Mouse (Mus musculus) lung, postnatal 14 days (tissue): ENCODE results near the gene Pomgnt2.

Experiments
- DNase-seq: peaks from one replicate; pipeline ENCODE4 v3.0.0; 2021

The Pomgnt2 gene

GRCm38 (mm10) chr9:122012816-122013215 lies 15.9 kb upstream of the Pomgnt2 start:
- DNase-seq: no peak

DNA sequence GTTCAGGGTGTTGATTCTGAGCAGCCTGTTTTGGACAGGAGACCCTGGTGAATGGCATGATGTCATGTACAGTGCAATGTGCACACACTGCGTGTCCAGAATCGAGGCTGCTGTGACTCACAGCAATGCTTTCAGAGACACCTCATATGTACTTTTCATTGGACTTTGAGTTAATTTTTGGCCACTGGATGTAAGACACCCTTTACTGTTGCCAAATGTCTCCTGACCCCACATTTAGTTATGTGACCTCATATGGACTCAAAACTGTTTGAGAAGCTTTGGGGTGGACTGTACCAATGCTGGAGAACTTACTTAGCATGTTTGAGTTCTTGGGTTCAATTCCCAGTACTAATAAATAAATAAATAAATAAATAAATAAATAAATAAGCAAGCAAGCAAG lies 13.8 kb upstream of the Pomgnt2 start:
- no peak for DNase-seq

DNA sequence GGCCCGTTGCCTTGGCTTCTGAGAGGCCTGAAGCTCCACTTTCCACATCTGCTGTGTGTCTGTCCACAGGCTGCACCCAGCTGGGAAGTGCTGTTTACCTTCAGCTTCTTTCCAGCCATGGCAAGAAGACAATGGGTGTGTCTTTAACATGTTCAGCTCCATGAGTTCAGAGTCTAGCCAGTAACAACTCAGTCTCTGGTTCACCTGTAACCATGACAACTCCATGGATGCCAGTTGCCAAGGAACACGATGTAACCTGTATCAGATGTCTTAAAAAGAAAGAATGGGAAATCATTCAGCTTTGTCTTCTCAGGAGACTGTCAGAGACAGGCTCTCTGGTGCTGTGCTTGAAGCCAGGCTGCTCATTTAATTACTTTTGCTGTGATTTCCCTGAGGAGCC lies 12.0 kb upstream of the Pomgnt2 start:
- DNase-seq: no peak

DNA sequence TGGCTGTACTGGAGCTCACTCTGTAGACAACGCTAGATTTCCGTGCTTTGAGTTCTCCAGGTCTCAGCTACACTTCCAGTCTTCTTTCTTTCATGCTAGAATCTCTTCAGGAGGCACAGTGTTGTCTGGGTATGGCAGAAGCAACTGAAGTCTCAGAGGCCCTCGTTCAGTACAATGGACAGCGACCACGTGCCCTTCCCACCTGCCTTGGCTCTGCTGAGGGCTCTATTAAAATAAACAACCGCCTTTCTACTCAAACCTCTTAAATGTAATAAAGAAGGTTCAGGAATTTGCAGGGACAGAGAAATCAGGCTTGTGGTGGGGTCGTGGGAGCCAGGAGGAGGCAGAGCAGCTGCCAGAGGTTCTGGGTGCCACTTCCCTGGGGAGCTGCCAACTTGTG lies 9.7 kb upstream of the Pomgnt2 start:
- peak; percentile 65 for DNase-seq

GRCm38 (mm10) chr9:122006175-122006574 lies 9.3 kb upstream of the Pomgnt2 start:
- DNase-seq: no peak

DNA sequence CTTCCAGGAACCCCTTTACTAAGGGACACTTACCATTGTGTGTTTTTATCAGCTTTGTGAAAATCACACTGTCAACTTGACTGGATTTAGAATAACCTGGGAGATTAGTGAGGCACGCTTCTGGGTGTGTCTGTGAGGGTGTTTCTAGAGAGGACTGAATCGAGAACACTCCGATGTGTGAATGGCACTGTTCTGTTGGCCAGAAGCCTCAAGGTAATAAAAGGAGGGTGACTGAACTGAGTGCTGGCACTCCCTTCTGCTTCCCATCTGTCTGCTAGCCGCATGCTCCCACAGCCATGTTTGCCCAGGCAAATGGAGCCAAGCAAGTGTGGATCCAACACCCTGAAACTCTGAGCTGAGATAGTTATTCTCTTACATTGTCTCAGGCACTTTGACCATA lies 1.1 kb upstream of the Pomgnt2 start:
- DNase-seq: no peak

DNA sequence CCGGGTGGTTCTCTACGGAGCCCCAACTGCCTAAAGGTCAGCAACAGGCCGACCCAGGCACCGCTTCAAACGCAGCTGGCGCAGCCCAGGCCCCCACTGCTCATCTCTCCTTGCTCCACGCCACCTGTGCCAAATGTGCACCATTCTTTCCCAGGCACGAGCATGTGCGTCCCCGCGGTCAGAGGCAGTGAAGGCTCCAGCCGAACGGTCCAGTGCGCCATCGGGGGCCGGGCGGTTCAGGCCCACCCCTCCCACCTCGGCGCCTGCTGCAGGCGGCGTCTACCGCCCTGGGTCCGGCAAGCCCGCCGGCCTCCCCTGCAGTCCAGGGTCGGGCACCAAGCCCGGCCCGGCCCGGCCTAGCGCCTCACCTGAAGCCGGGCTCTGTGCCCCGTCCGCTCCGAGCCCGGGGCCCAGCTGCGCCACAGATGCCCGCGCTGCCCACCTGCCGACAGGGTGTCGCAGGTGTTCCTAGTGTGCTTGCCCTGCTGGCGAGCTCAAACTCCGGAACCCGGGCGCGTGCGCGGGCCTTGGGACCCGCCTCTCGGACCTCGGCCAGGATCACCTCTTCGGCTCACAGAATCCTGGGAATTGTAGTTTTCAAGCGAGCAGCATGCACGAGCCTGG lies 1.3 kb downstream of the Pomgnt2 start:
- peak; percentile 83 for DNase-seq

GRCm38 (mm10) chr9:121995077-121995476 lies 1.8 kb downstream of the Pomgnt2 start:
- no peak for DNase-seq

DNA sequence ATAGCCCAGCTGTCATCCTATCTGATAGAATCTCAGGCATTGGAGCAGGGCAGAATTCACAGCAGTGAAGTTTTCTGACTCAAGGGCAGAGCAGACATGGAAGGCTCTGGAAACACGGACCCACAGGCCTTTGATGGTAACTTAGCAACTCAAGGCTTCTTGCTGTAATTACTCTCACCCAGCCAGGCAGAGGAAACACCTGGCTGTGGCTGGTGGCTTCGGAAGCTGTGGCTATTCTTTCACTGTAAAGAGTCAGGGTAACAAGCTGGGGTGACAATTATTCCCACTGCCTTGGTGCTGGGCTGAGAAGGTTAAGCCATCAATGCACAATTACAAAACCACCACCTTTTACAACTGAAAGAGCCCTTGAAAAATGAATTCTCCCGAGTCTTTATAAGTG lies 3.9 kb downstream of the Pomgnt2 start:
- no peak for DNase-seq

DNA sequence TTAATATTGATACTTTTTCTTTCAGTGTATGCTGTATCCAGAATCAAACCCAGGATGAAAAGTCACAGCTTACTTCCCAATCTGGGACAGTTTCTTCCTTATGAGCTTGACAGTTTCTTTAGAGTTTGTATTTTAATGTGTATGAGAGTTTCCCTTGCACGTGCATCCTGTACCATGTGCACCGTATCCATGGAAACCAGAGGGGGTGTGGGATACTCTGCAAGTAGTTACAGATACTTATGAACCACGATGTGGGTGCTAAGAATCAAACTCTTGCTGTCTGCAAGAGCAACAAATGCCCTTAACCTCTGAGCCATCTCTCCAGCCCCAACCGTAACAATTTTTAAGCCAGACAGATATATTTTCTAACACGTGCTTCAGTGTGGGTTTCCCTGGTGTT lies 5.9 kb downstream of the Pomgnt2 start:
- DNase-seq: no peak

DNA sequence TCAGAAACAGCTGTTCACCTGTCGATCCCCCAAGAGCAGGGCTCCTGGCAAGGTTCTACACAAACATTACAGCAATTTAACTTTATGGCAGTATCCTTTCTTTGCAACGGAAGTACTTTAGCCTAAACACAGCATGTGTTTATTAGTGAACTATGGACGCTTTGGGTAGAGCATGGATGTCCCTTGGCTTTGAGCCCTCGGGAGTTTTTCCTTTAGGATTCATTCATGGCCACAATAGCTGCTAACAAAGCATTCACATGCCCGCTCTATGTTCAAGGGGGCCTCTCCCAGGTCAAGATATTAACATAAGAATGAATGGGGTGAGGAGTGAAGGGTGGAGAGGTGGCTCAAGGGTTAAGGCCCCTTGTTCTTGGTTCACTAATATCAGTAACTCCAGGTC lies 7.4 kb downstream of the Pomgnt2 start:
- no peak for DNase-seq

DNA sequence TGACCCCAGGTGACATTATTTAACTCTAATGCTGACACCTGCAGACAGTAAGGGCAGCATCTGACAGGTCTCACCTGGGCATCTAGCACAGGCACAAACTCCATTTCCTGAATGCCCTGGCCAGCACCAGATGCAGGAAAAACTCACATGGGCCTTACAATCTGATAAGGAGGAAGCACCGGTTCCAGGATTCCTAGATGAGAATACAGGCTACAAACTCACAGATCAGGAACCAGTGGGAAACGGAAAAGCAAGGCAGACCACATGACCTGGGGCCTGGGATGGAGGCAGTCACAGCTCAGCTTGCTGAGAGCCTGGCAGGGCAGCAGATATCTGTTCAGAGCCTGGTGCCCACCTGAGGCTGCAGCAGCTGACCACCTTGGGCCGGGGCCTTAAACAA lies 8.0 kb downstream of the Pomgnt2 start:
- DNase-seq: no peak

GRCm38 (mm10) chr9:121984465-121985461 lies 12.1 kb downstream of the Pomgnt2 start:
- peak; percentile 78 for DNase-seq

- peak; percentile 85 for DNase-seq
Measured at GRCm38 (mm10) chr9:121983504-121983903, 13.4 kb downstream of the Pomgnt2 start.

- no peak for DNase-seq
Measured at GRCm38 (mm10) chr9:121982665-121983064, 14.2 kb downstream of the Pomgnt2 start.

DNA sequence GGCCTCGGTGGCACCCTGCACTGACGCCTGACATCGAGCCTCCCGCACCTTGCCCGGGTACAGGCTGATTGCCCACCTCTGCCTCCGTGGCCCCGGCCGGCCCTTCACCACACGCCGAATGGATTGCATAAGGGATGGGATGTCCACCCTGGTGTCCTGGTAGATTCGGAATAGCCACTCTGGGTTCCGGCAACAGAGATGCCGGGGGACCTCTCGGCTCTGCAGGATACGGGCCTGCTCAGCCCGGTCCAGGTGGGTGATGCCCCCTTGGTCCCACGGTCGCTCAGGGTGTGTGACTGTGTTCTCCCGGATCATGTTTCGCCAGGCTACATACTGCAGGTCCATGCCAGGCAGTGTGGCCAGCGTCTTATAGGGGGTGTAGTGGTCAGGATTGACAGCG lies 14.7 kb downstream of the Pomgnt2 start:
- no peak for DNase-seq

- DNase-seq: no peak
Measured at GRCm38 (mm10) chr9:121981466-121982105, 15.3 kb downstream of the Pomgnt2 start.

DNA sequence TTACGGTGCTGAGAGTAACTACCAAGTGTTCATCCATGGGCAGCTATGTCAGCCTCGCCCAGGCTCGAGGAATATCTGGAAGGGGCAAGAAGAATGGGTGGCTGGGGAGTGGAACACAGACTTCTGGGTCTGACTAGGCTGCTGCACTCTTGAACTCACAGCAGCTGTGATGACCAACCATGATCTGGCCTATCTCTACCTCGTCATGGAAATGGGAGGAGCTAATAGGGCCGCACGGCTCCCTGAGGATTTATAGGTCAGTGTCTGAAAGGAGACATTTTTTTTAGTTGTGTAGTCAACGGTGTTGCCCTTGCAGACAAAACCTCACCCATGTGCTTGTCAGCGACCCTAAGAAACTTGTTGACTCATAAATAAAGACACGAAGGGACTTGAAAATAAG lies 15.9 kb downstream of the Pomgnt2 start:
- no peak for DNase-seq

DNA sequence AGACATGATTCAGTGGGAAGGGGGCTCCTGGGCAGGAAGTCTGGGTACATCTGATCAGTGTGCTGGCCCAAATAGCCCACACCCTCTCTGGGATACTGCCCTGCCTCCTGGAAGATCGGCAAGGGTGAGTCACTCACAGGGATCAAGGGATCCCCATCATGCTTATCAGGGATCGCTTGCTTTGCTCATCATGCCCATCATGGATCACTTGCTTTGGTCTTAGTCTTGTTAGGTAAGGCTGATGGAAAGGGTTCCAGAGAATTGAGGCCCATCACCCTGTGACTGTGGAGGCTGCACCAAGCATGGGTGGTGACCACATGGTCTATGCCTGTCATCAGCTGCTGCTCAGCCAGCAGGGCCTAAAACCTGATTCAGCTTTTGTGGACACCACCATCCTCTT lies 21.6 kb downstream of the Pomgnt2 start:
- no peak for DNase-seq

- peak; percentile 32 for DNase-seq
Measured at GRCm38 (mm10) chr9:121974141-121974986, 22.5 kb downstream of the Pomgnt2 start.

- DNase-seq: no peak
Measured at GRCm38 (mm10) chr9:121973207-121973606, 23.7 kb downstream of the Pomgnt2 start.

DNA sequence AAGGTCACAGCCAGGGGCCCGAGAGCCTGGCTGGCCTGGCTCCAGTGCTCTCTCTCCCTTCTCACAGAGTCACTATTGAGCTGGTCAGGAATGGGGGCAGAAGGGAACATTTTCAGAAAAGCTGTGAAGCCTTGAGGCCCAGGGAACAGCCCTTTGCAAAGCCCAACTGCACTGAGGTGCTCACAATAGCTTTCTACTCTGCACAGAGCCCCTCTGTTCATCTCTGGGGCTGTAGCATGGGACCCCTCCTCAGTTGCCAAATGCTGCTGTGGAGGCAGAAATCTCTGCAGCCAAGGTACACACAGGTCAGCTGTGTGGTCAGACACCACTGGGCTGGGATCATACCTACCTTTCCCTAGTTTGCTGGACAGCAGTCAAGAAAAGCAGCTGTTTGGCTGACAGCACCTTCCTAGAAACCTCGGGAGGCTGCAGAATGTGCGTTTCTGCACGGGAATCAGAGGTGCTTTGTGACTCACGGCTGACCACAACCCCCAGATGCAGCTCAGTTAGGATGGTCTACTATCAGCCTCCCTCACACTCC lies 27.0 kb downstream of the Pomgnt2 start:
- no peak for DNase-seq

- DNase-seq: no peak
Measured at GRCm38 (mm10) chr9:121968258-121968657, 28.7 kb downstream of the Pomgnt2 start.
